Mouse (Mus musculus) embryonic fibroblast, embryonic 13.5 days (primary cell): Measurements from ENCODE around the gene Trnp1.

ENCODE experiments used
- CTCF ChIP-seq: IDR thresholded peaks from 2 replicates; pipeline ENCODE4 v1.5.1; 2011; ENCODE audit warnings: mild to moderate bottlenecking, control low read depth, low read length, moderate library complexity, borderline replicate concordance; ENCODE audit not compliant: insufficient read depth
- POLR2A ChIP-seq: IDR thresholded peaks from 2 replicates; pipeline ENCODE4 v1.6.1; 2011; ENCODE audit warnings: low read depth, mild to moderate bottlenecking, control low read depth, low read length, moderate library complexity

- TF ChIP-seq POLR2A (no peak), CTCF (no peak)
Observed at GRCm38 (mm10) chr4:133521502-133521901, 23.2 kb upstream of the Trnp1 start.
